Mouse (Mus musculus): ENCODE measurements around the gene Pgghg. TPM values are rescaled to one million over a fixed set of nuclear protein-coding genes. Genes with fewer than 3 reads are reported as not detected.
"Not testable (repeated sequence)": the region's sequence is repeated elsewhere in the genome, so short reads cannot be mapped to it uniquely, and the experiment has no call there.

Gene Pgghg
- polyA plus RNA-seq, 1 experiment from 2014 or later: 12.2 TPM

GRCm38 (mm10) chr7:140961416-140961815 is 20.2 kb downstream of the Pgghg start:
- no peaks in the 10 kb centered on the region for H3K36me3 ChIP-seq
- no peak overlapping the region for H3K4me2 ChIP-seq (replicated peaks)
- no peak overlapping the region for H3K27ac ChIP-seq
- no peak for ATAC-seq (ENCODE audit: low FRiP score, low read depth)
- WGBS: 36% methylated on average over 2 of the region's 2 CpGs
- peaks cover 14% of the 10 kb centered on the region; the same call in 1 of the 2 replicates for H3K4me1 ChIP-seq
- no peak overlapping the region for H3K9ac ChIP-seq
- H3K9me3 ChIP-seq: no peaks in the 10 kb centered on the region
- no peak overlapping the region for H3K4me3 ChIP-seq
- H3K27me3 ChIP-seq (replicated peaks): no peaks in the 10 kb centered on the region

GRCm38 (mm10) chr7:140962733-140963132 is 21.5 kb downstream of the Pgghg start:
- 43% methylated on average over 2 of the region's 2 CpGs for WGBS
- Histone ChIP-seq H3K4me1 (peaks cover 14% of the 10 kb centered on the region; the same call in 1 of the 2 replicates), H3K4me2 (replicated peaks) (no peak overlapping the region), H3K36me3 (no peaks in the 10 kb centered on the region), H3K4me3 (no peak overlapping the region), H3K9ac (no peak overlapping the region), H3K27ac (no peak overlapping the region), H3K27me3 (replicated peaks) (no peaks in the 10 kb centered on the region), H3K9me3 (no peaks in the 10 kb centered on the region)
- no peak for ATAC-seq (ENCODE audit: low FRiP score, low read depth)

GRCm38 (mm10) chr7:140966921-140967320 is 25.7 kb downstream of the Pgghg start, which contains the start of gene Ifitm1:
Gene Ifitm1 (plus strand): TSS chr7:140967221.
- no peak within 1 kb of the TSS for H3K27ac ChIP-seq
- H3K4me3 ChIP-seq: no peak within 1 kb of the TSS
- H3K27me3 ChIP-seq (replicated peaks): peaks cover 3% of the 10 kb centered on the region; the same call in 1 of the 2 replicates
- no peaks in the 10 kb centered on the region for H3K36me3 ChIP-seq
- no peak for ATAC-seq (ENCODE audit: low FRiP score, low read depth)
- no peaks in the 10 kb centered on the region for H3K9me3 ChIP-seq
- no peak within 1 kb of the TSS for H3K9ac ChIP-seq
- no peaks in the 10 kb centered on the region; the same call in 1 of the 2 replicates for H3K4me1 ChIP-seq
- H3K4me2 ChIP-seq (replicated peaks): no peak within 1 kb of the TSS
- 77% methylated on average over 4 of the region's 4 CpGs for WGBS

GRCm38 (mm10) chr7:140967862-140968591 is 26.8 kb downstream of the Pgghg start:
- H3K27ac ChIP-seq: no peak overlapping the region
- H3K27me3 ChIP-seq (replicated peaks): peaks cover 3% of the 10 kb centered on the region; the same call in 1 of the 2 replicates
- no peaks in the 10 kb centered on the region for H3K9me3 ChIP-seq
- ATAC-seq (ENCODE audit: low FRiP score, low read depth): no peak
- no peak overlapping the region for H3K9ac ChIP-seq
- H3K36me3 ChIP-seq: no peaks in the 10 kb centered on the region
- no peak overlapping the region for H3K4me2 ChIP-seq (replicated peaks)
- no peaks in the 10 kb centered on the region; the same call in 1 of the 2 replicates for H3K4me1 ChIP-seq
- 4% methylated on average over 14 of the region's 14 CpGs for WGBS
- no peak overlapping the region for H3K4me3 ChIP-seq

GRCm38 (mm10) chr7:140968710-140969109 is 27.5 kb downstream of the Pgghg start:
- H3K4me1 ChIP-seq; H3K27me3 ChIP-seq (replicated peaks): not testable (repeated sequence)
- 15% methylated on average over 3 of the region's 3 CpGs for WGBS

GRCm38 (mm10) chr7:140970931-140971330 is 29.7 kb downstream of the Pgghg start:
- no peak for ATAC-seq (ENCODE audit: low FRiP score, low read depth)
- 44% methylated on average over 7 of the region's 7 CpGs for WGBS
- H3K4me1 ChIP-seq: peaks cover 15% of the 10 kb centered on the region

More at GRCm38 (mm10) chr7:140968710-140969109, 27.5 kb downstream of the Pgghg start:
- not testable (repeated sequence) for H3K9ac ChIP-seq; H3K36me3 ChIP-seq; H3K4me3 ChIP-seq; ATAC-seq (ENCODE audit: low FRiP score, low read depth); H3K4me2 ChIP-seq (replicated peaks); H3K27ac ChIP-seq; H3K9me3 ChIP-seq

GRCm38 (mm10) chr7:140971479-140972171 is 30.4 kb downstream of the Pgghg start:
- Histone ChIP-seq H3K27ac (no peak overlapping the region), H3K4me1 (peaks cover 15% of the 10 kb centered on the region), H3K4me3 (no peak overlapping the region), H3K9me3 (no peaks in the 10 kb centered on the region), H3K27me3 (replicated peaks) (peaks cover 3% of the 10 kb centered on the region; the same call in 1 of the 2 replicates), H3K9ac (no peak overlapping the region), H3K4me2 (replicated peaks) (no peak overlapping the region), H3K36me3 (no peaks in the 10 kb centered on the region)
- no peak for ATAC-seq (ENCODE audit: low FRiP score, low read depth)
- 90% methylated on average over 8 of the region's 8 CpGs for WGBS

More at GRCm38 (mm10) chr7:140970931-140971330, 29.7 kb downstream of the Pgghg start:
- Histone ChIP-seq H3K4me3 (no peak overlapping the region), H3K36me3 (no peaks in the 10 kb centered on the region), H3K9ac (no peak overlapping the region), H3K27me3 (replicated peaks) (peaks cover 3% of the 10 kb centered on the region; the same call in 1 of the 2 replicates), H3K9me3 (no peaks in the 10 kb centered on the region), H3K4me2 (replicated peaks) (no peak overlapping the region), H3K27ac (no peak overlapping the region)

GRCm38 (mm10) chr7:140973396-140974165 is 32.4 kb downstream of the Pgghg start:
- Histone ChIP-seq H3K4me3 (no peak overlapping the region), H3K27me3 (replicated peaks) (peaks cover 3% of the 10 kb centered on the region; the same call in 1 of the 2 replicates), H3K4me1 (peaks cover 15% of the 10 kb centered on the region), H3K36me3 (no peaks in the 10 kb centered on the region), H3K9me3 (no peaks in the 10 kb centered on the region), H3K4me2 (replicated peaks) (no peak overlapping the region), H3K27ac (no peak overlapping the region), H3K9ac (no peak overlapping the region)
- WGBS: 9% methylated on average over 14 of the region's 14 CpGs
- ATAC-seq (ENCODE audit: low FRiP score, low read depth): no peak

- no peaks in the 10 kb centered on the region for H3K9me3 ChIP-seq
- H3K27ac ChIP-seq: no peak overlapping the region
- H3K4me2 ChIP-seq (replicated peaks): no peak overlapping the region
- 15% methylated on average over 9 of the region's 9 CpGs for WGBS
- no peak overlapping the region for H3K9ac ChIP-seq
- no peak for ATAC-seq (ENCODE audit: low FRiP score, low read depth)
- H3K36me3 ChIP-seq: no peaks in the 10 kb centered on the region
- H3K4me1 ChIP-seq: peaks cover 15% of the 10 kb centered on the region; the same call in 1 of the 2 replicates
- H3K27me3 ChIP-seq (replicated peaks): peaks cover 3% of the 10 kb centered on the region; the same call in 1 of the 2 replicates
- no peak overlapping the region for H3K4me3 ChIP-seq
Observed at GRCm38 (mm10) chr7:140974940-140975339, 33.7 kb downstream of the Pgghg start.

- no peak overlapping the region for H3K9ac ChIP-seq
- peaks cover 15% of the 10 kb centered on the region; the same call in 1 of the 2 replicates for H3K4me1 ChIP-seq
Observed at GRCm38 (mm10) chr7:140975465-140975864, 34.3 kb downstream of the Pgghg start.

GRCm38 (mm10) chr7:140976720-140977119 is 35.5 kb downstream of the Pgghg start:
- not testable (repeated sequence) for H3K9ac ChIP-seq; H3K9me3 ChIP-seq; ATAC-seq (ENCODE audit: low FRiP score, low read depth); H3K27me3 ChIP-seq (replicated peaks); H3K27ac ChIP-seq; H3K4me3 ChIP-seq; H3K4me2 ChIP-seq (replicated peaks); H3K36me3 ChIP-seq
- 91% methylated on average over 9 of the region's 9 CpGs for WGBS
- H3K4me1 ChIP-seq: peaks cover 15% of the 10 kb centered on the region; the same call in 1 of the 2 replicates

More at GRCm38 (mm10) chr7:140975465-140975864, 34.3 kb downstream of the Pgghg start:
- H3K27ac ChIP-seq: no peak overlapping the region
- no peaks in the 10 kb centered on the region for H3K9me3 ChIP-seq
- no peak overlapping the region for H3K4me2 ChIP-seq (replicated peaks)
- H3K27me3 ChIP-seq (replicated peaks): no peaks in the 10 kb centered on the region
- H3K4me3 ChIP-seq: no peak overlapping the region
- no peaks in the 10 kb centered on the region for H3K36me3 ChIP-seq
- WGBS: 29% methylated on average over 3 of the region's 3 CpGs
- ATAC-seq (ENCODE audit: low FRiP score, low read depth): no peak

GRCm38 (mm10) chr7:140981704-140982103 is 40.5 kb downstream of the Pgghg start:
- H3K36me3 ChIP-seq: no peaks in the 10 kb centered on the region
- WGBS: 88% methylated on average over 8 of the region's 8 CpGs
- H3K4me3 ChIP-seq: no peak overlapping the region
- H3K27me3 ChIP-seq (replicated peaks): no peaks in the 10 kb centered on the region
- H3K4me1 ChIP-seq: no peaks in the 10 kb centered on the region
- H3K9ac ChIP-seq: no peak overlapping the region
- no peak overlapping the region for H3K4me2 ChIP-seq (replicated peaks)
- no peaks in the 10 kb centered on the region for H3K9me3 ChIP-seq
- H3K27ac ChIP-seq: no peak overlapping the region
- no peak for ATAC-seq (ENCODE audit: low FRiP score, low read depth)
